Mouse (Mus musculus) myocyte (in vitro differentiated cells): ENCODE data around the gene Qprt.

Source experiments
- CEBPB ChIP-seq: IDR thresholded peaks from 2 replicates; pipeline ENCODE4 v1.6.1; 2011; ENCODE audit warnings: mild to moderate bottlenecking, moderate library complexity; ENCODE audit not compliant: poor library complexity, insufficient read depth, severe bottlenecking
- E2F4 ChIP-seq: IDR thresholded peaks from one replicate; pipeline ENCODE4 v1.6.1; 2011; ENCODE audit warnings: mild to moderate bottlenecking, control low read depth, moderate library complexity; ENCODE audit not compliant: insufficient read depth
- MAX ChIP-seq: IDR thresholded peaks from one replicate; pipeline ENCODE4 v1.6.1; 2011; ENCODE audit warnings: low read depth, mild to moderate bottlenecking, control low read depth
- MYOD1 ChIP-seq, 3 experiments: IDR thresholded peaks; one replicate each; pipeline ENCODE4 v1.6.1; 2011; ENCODE audit warnings: control low read depth in 2 of 3, low read depth in 2 of 3, mild to moderate bottlenecking in 2 of 3, moderate library complexity in 1 of 3; ENCODE audit not compliant: insufficient read length in 2 of 3, control insufficient read depth in 1 of 3
- MYOG ChIP-seq, 3 experiments: IDR thresholded peaks; one replicate each; pipeline ENCODE4 v1.6.1; 2011; ENCODE audit warnings: control low read depth in 2 of 3, low read depth in 2 of 3, mild to moderate bottlenecking in 2 of 3; ENCODE audit not compliant: insufficient read length in 2 of 3, control insufficient read depth in 1 of 3, insufficient read depth in 1 of 3
- POLR2A ChIP-seq: IDR thresholded peaks from one replicate; pipeline ENCODE4 v1.6.1; 2011; ENCODE audit warnings: low read depth, mild to moderate bottlenecking, control low read depth, moderate library complexity; ENCODE audit not compliant: insufficient read length
- POLR2AphosphoS2 ChIP-seq: IDR thresholded peaks from one replicate; pipeline ENCODE4 v1.6.1; 2011; ENCODE audit warnings: low read depth, control low read depth; ENCODE audit not compliant: insufficient read length
- SRF ChIP-seq: IDR thresholded peaks from one replicate; pipeline ENCODE4 v1.6.1; 2011; ENCODE audit warnings: low read depth; ENCODE audit not compliant: control insufficient read depth, insufficient read length
- TCF12 ChIP-seq: IDR thresholded peaks from one replicate; pipeline ENCODE4 v1.6.1; 2011; ENCODE audit warnings: mild to moderate bottlenecking, control low read depth; ENCODE audit not compliant: poor library complexity, insufficient read depth, severe bottlenecking
- TCF3 ChIP-seq: IDR thresholded peaks from one replicate; pipeline ENCODE4 v1.6.1; 2011; ENCODE audit warnings: low read depth, control low read depth; ENCODE audit not compliant: insufficient read length
- USF1 ChIP-seq: IDR thresholded peaks from one replicate; pipeline ENCODE4 v1.6.1; 2011; ENCODE audit warnings: low read depth, mild to moderate bottlenecking, control low read depth, moderate library complexity

DNA sequence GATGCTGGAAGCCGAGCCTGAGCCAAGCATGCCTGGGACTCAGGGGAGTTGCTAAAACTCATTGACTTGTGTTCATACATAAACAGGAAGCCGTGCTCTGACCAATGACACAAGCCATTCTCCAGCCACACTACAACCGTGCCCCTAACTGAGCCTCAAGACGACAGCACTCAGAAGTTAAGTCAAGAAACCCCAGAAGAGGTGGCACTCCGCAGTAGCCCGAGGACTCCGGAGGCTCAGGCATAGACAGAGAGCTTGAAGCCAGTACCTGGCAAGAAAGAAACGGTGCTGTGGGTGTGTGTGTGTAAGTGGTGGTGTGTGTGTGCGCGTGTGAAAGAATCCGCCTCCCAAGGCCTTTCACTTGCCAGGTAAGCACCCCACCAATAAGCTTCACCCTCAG is 7.1 kb downstream of the Qprt start:
- TF ChIP-seq MYOD1 (IDR thresholded peaks at IDR 0.05; ENCODE audit: control insufficient read depth in 1 of 3, insufficient read length in 2 of 3, low read depth in 2 of 3) (no peak), TCF3 (no peak), POLR2A (no peak), MYOG (IDR thresholded peaks at IDR 0.05; ENCODE audit: control insufficient read depth in 1 of 3, insufficient read depth in 1 of 3, insufficient read length in 2 of 3, low read depth in 2 of 3) (no peak), E2F4 (no peak), MAX (no peak), CEBPB (no peak), USF1 (no peak), POLR2AphosphoS2 (no peak), TCF12 (no peak), SRF (no peak)
